Mouse (Mus musculus): ENCODE measurements around the gene Gm21409. TPM values are rescaled to one million over a fixed set of nuclear protein-coding genes. Genes with fewer than 3 reads are reported as not detected.

Gene Gm21409
- not detected in 2 replicates for polyA plus RNA-seq (2012; rRNA removed)

DNA sequence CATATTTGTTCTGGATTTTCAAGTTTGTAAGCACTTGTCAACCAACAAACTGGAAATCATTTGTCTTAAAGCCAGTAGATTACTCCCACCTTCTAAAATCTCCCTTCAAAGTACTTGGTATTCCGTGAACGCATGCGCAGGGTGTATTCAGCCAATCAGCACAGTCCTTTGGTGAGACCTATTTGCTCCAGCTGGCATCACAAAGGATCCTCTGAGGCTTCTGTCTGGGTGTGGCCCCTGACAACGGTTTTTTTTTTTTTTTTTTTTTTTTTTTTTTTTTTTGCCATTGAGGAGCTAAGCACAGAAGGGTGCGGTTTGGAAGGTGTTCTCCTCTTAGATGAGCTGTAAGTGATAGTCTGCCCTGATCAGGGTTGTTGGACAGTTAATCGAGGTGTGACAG lies at the start of gene Gm21409:
Gene Gm21409, plus strand, starts transcription at position 301 of the 400 bp plus-strand sequence.

Other genes with a start within 250 kb of the Gm21409 start
- gene Gm21394, start 181.8 kb upstream of the Gm21409 start, polyA plus RNA-seq (2012; rRNA removed), result not detected in 2 replicates